ENCODE assay signal across 8 mouse cellular contexts in the genomic region with DNA sequence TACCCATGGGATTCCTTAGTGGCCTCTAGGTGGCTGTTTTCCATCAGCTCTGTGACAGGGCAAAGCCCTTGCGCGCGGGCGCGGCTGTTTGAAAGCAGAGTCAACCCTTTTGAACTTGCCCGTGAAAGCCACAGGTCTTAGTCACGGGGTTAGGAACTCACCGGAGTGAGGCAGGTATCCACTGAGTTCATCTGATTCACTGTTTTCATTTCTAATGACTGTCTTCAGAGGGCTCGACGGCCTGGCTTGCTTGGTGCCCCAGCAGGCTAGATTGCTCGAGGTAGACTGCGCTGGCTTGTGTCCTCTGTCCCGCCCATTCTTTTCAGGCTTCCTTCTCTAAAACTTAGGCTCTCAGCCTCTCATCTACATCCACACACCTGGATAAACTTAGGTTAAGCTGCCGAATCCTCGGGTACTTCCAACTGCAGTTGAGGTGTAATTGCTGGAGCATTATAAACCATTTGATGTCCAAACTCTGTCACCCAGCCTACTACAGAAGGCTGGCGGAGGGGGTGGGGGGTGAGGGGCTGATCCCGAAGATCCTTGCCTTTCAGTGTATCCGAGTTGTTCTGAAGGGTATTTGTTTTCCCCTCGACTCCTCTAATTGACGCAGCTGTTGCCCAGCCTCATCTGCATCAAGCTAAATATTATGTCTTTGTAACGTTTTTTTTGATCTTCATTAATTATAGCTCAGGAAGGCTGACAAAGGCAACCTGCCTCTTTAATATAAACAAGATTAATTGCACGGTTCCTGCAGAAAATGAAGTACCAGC. TPM values are rescaled to one million over a fixed set of nuclear protein-coding genes. Genes with fewer than 3 reads are reported as not detected.
DNase-seq lines count a peak whose midpoint lies in the region; ATAC-seq and TF ChIP-seq lines count a peak whose summit lies in the region.

No protein-coding gene starts in this region.

- H3K4me1 ChIP-seq in heart, embryonic 16.5 days (ENCODE audit: control insufficient read depth, insufficient read depth, low read length), result peaks cover 16% of the 10 kb centered on the region
- peaks cover 6% of the 10 kb centered on the region; the same call in 1 of the 2 replicates for H3K4me1 ChIP-seq in forebrain, postnatal 0 days (ENCODE audit: insufficient read depth)
- peaks cover 31% of the 10 kb centered on the region for H3K4me1 ChIP-seq in midbrain, embryonic 10.5 days

- 9% methylated on average over 22 of the region's 22 CpGs for WGBS in heart, embryonic 16.5 days
- 5% methylated on average over 22 of the region's 22 CpGs for WGBS in forebrain, postnatal 0 days
- 7% methylated on average over 22 of the region's 22 CpGs for WGBS in midbrain, embryonic 10.5 days

- no peak; the same call in 1 of the 2 replicates for ATAC-seq in heart, embryonic 16.5 days (replicated peaks; ENCODE audit: extremely low read depth, insufficient read depth, low FRiP score)
- peak; percentile 51; the same call in 1 of the 2 replicates for ATAC-seq in forebrain, postnatal 0 days

- peak overlapping the region; percentile 37 for H3K4me3 ChIP-seq in heart, embryonic 16.5 days (ENCODE audit: low read length)
- no peak overlapping the region for H3K4me3 ChIP-seq in forebrain, postnatal 0 days (ENCODE audit: low read depth, low read length)
- peak overlapping the region; percentile 35 for H3K4me3 ChIP-seq in midbrain, embryonic 10.5 days

- H3K36me3 ChIP-seq in heart, embryonic 16.5 days (ENCODE audit: control insufficient read depth, insufficient read depth), result no peaks in the 10 kb centered on the region
- H3K36me3 ChIP-seq in forebrain, postnatal 0 days (ENCODE audit: insufficient read depth), result no peaks in the 10 kb centered on the region
- H3K36me3 ChIP-seq in midbrain, embryonic 10.5 days, result no peaks in the 10 kb centered on the region

- H3K27me3 ChIP-seq in heart, embryonic 16.5 days (ENCODE audit: control insufficient read depth, insufficient read depth, low read length), result no peaks in the 10 kb centered on the region
- no peaks in the 10 kb centered on the region; the same call in 1 of the 2 replicates for H3K27me3 ChIP-seq in forebrain, postnatal 0 days (ENCODE audit: insufficient read depth, low read length)
- H3K27me3 ChIP-seq in midbrain, embryonic 10.5 days (ENCODE audit: low read depth, poor library complexity, severe bottlenecking), result peaks cover 10% of the 10 kb centered on the region

- H3K4me2 ChIP-seq in heart, embryonic 16.5 days (ENCODE audit: low read depth, low read length), result peak overlapping the region; percentile 56
- peak overlapping the region; percentile 23 for H3K4me2 ChIP-seq in forebrain, postnatal 0 days (ENCODE audit: low read depth)

- intact Hi-C loops in heart, postnatal 10 days (cut with DNase I), result no loop called here

- no peak for TF ChIP-seq CTCF in forebrain, postnatal 0 days (IDR thresholded peaks at IDR 0.05; ENCODE audit: low read depth)

- no peak overlapping the region for H3K27ac ChIP-seq in heart, embryonic 16.5 days (ENCODE audit: low read length)
- no peak overlapping the region for H3K27ac ChIP-seq in forebrain, postnatal 0 days (ENCODE audit: low read depth, low read length)
- peak overlapping the region; percentile 42 for H3K27ac ChIP-seq in midbrain, embryonic 10.5 days (replicated peaks)

- H3K9ac ChIP-seq in heart, embryonic 16.5 days (ENCODE audit: low read length), result peak overlapping the region; percentile 8; the same call in 1 of the 2 replicates
- no peak overlapping the region for H3K9ac ChIP-seq in forebrain, postnatal 0 days

- no peak for DNase-seq in heart, postnatal 10 days
- DNase-seq in R1 (ENCODE audit: low read depth, low spot score), result peak; percentile 27
- no peak for DNase-seq in forebrain, postnatal 0 days
- peak; percentile 32 for DNase-seq in midbrain, embryonic 10.5 days (ENCODE audit: low spot score)
- DNase-seq in cerebellum, postnatal 14 days, result no peak
- no peak for DNase-seq in cerebellum, adult 11 months
- no peak for DNase-seq in frontal cortex, adult 2 months (ENCODE audit: extremely low spot score in 1 of 2, low spot score in 1 of 2)

- H3K9me3 ChIP-seq in heart, embryonic 16.5 days (replicated peaks; ENCODE audit: control insufficient read depth, low read length), result no peaks in the 10 kb centered on the region
- no peaks in the 10 kb centered on the region; the same call in 1 of the 2 replicates for H3K9me3 ChIP-seq in forebrain, postnatal 0 days (ENCODE audit: low read length)
- H3K9me3 ChIP-seq in midbrain, embryonic 10.5 days (replicated peaks), result peaks cover 3% of the 10 kb centered on the region; the same call in 1 of the 2 replicates

RNA-seq across cellular contexts. Expression of a gene that starts 24.0 kb away (rescaled TPM):
- 0.16 and 0.21 TPM in 2 replicates for polyA plus RNA-seq in heart, embryonic 16.5 days (2015; fragmentation: Nextera tagmentation; extraction: Ambion mirVana)
- total RNA-seq in heart, postnatal 10 days (2021), result under 1 TPM; 0.64 to 0.65 TPM
- 0.54 and 0.90 TPM in 2 replicates for total RNA-seq in forebrain, postnatal 0 days (2014; rRNA removed)
- polyA plus RNA-seq in forebrain, postnatal 0 days (2015; fragmentation: Nextera tagmentation; extraction: Ambion mirVana), result 0.38 and 0.40 TPM in 2 replicates
- 0.67 and 0.73 TPM in 2 replicates for polyA plus RNA-seq in midbrain, embryonic 10.5 days (2016; fragmentation: Nextera tagmentation; extraction: Ambion mirVana)
- 0.66 and 0.84 TPM in 2 replicates for polyA plus RNA-seq in frontal cortex, adult 2 months (2012; rRNA removed)

Comparison
In these comparisons a context has a peak if more than half of its experiments do, and no peak if none do; other contexts are left out.
1. DNase-seq: peak in R1 (single experiment) and midbrain, embryonic 10.5 days (single experiment); none in heart, postnatal 10 days (0 of 2), forebrain, postnatal 0 days (single experiment), cerebellum, postnatal 14 days (0 of 2), cerebellum, adult 11 months (single experiment) and frontal cortex, adult 2 months (0 of 2).